8 mouse cellular contexts compared by ENCODE assay signal in the genomic region with DNA sequence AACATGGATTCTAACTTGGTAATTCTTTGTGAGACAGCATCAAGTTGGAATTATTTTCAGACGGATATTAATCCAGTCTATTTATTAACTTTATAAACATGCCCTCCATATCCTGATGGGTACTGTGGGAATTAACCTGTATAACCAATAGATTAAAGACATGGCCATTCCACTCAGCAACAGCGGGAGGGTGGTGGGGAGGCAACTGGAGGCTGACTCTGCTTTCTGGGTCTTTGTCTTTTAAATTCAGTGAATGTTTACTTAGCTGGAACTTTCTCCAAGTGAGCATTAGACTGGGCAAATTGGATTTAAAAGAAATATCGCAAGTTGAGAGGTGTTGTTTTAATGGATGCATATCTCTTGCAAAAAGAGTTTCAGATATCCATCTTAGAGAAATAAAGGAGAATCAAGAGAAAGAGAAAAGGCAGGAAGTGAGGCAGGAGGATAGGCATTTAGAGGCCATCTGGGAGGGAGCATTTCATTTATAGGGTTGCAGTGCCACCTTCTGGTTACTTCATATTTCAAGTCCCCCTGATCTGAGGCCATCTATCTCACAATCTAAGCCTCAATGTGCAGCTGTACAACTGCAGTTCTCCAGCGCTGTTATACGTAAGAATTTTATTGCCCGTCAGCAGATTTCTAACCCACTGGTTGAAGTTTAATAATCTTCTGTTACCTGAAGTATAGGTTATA.
A peak's percentile ranks its signal among the peaks of the same experiment; 100 is the strongest.
DNase-seq lines count a peak whose midpoint lies in the region; ATAC-seq and TF ChIP-seq lines count a peak whose summit lies in the region.

No protein-coding gene starts in this region.

- TF ChIP-seq CTCF in layer of hippocampus, adult 2 months (conservative IDR thresholded peaks at IDR 0.05), result peak; percentile 85

- H3K4me1 ChIP-seq in heart, embryonic 12.5 days (replicated peaks), result no peaks in the 10 kb centered on the region
- H3K4me1 ChIP-seq in embryonic facial prominence, embryonic 14.5 days (ENCODE audit: control insufficient read depth, insufficient read depth, low read length), result peaks cover 4% of the 10 kb centered on the region; the same call in 1 of the 2 replicates
- 0 out of 2 replicates have a peak, but pooled peaks cover 3% of the 10 kb centered on the region for H3K4me1 ChIP-seq in hindbrain, embryonic 12.5 days
- H3K4me1 ChIP-seq in stomach, embryonic 16.5 days (ENCODE audit: control insufficient read depth, insufficient read depth, low read length), result 0 out of 2 replicates have a peak, but pooled peaks cover 3% of the 10 kb centered on the region

- no peak overlapping the region for H3K4me3 ChIP-seq in heart, embryonic 12.5 days
- no peak overlapping the region for H3K4me3 ChIP-seq in embryonic facial prominence, embryonic 14.5 days (ENCODE audit: low read depth, low read length)
- no peak overlapping the region for H3K4me3 ChIP-seq in hindbrain, embryonic 12.5 days
- H3K4me3 ChIP-seq in layer of hippocampus, adult 2 months, result no peak overlapping the region
- no peak overlapping the region for H3K4me3 ChIP-seq in stomach, embryonic 16.5 days (replicated peaks; ENCODE audit: low read length)

- 24% methylated on average over 6 of the region's 6 CpGs for WGBS in heart, embryonic 12.5 days
- 13% methylated on average over 6 of the region's 6 CpGs for WGBS in embryonic facial prominence, embryonic 14.5 days
- WGBS in hindbrain, embryonic 12.5 days, result 15% methylated on average over 6 of the region's 6 CpGs
- 10% methylated on average over 6 of the region's 6 CpGs for WGBS in stomach, embryonic 16.5 days

- no peak overlapping the region for H3K27ac ChIP-seq in heart, embryonic 12.5 days (ENCODE audit: poor library complexity, severe bottlenecking)
- peak overlapping the region; percentile 29; the same call in 1 of the 2 replicates for H3K27ac ChIP-seq in embryonic facial prominence, embryonic 14.5 days (replicated peaks; ENCODE audit: low read depth, low read length)
- H3K27ac ChIP-seq in hindbrain, embryonic 12.5 days, result no peak overlapping the region
- H3K27ac ChIP-seq in layer of hippocampus, adult 2 months, result no peak overlapping the region
- no peak overlapping the region for H3K27ac ChIP-seq in stomach, embryonic 16.5 days (ENCODE audit: low read length)

- H3K9me3 ChIP-seq in heart, embryonic 12.5 days (replicated peaks), result no peaks in the 10 kb centered on the region
- H3K9me3 ChIP-seq in embryonic facial prominence, embryonic 14.5 days (ENCODE audit: control insufficient read depth, low read length), result no peaks in the 10 kb centered on the region
- no peaks in the 10 kb centered on the region for H3K9me3 ChIP-seq in hindbrain, embryonic 12.5 days (replicated peaks)
- H3K9me3 ChIP-seq in stomach, embryonic 16.5 days (replicated peaks; ENCODE audit: control insufficient read depth, low read length), result no peaks in the 10 kb centered on the region

- no peak overlapping the region for H3K9ac ChIP-seq in heart, embryonic 12.5 days
- no peak overlapping the region for H3K9ac ChIP-seq in embryonic facial prominence, embryonic 14.5 days (ENCODE audit: low read depth, low read length)
- H3K9ac ChIP-seq in hindbrain, embryonic 12.5 days, result no peak overlapping the region
- H3K9ac ChIP-seq in stomach, embryonic 16.5 days (ENCODE audit: low read length), result no peak overlapping the region

- H3K36me3 ChIP-seq in heart, embryonic 12.5 days, result no peaks in the 10 kb centered on the region
- H3K36me3 ChIP-seq in embryonic facial prominence, embryonic 14.5 days (ENCODE audit: control insufficient read depth, insufficient read depth, low read length), result no peaks in the 10 kb centered on the region
- H3K36me3 ChIP-seq in hindbrain, embryonic 12.5 days, result no peaks in the 10 kb centered on the region
- no peaks in the 10 kb centered on the region for H3K36me3 ChIP-seq in stomach, embryonic 16.5 days (ENCODE audit: control insufficient read depth, insufficient read depth, low read length)

- peak; percentile 86 for DNase-seq in heart, adult 11 months
- DNase-seq in adrenal gland, postnatal 10 days, result peak; percentile 66
- DNase-seq in embryonic facial prominence, embryonic 14.5 days (ENCODE audit: low spot score), result peak; percentile 91
- DNase-seq in layer of hippocampus, adult 2 months (ENCODE audit: low spot score in 2 of 2), result peak; percentile 68 to 70

- no peaks in the 10 kb centered on the region for H3K27me3 ChIP-seq in heart, embryonic 12.5 days (replicated peaks)
- no peaks in the 10 kb centered on the region for H3K27me3 ChIP-seq in embryonic facial prominence, embryonic 14.5 days (replicated peaks; ENCODE audit: control insufficient read depth, insufficient read depth, low read length)
- H3K27me3 ChIP-seq in hindbrain, embryonic 12.5 days, result no peaks in the 10 kb centered on the region; the same call in 1 of the 2 replicates
- H3K27me3 ChIP-seq in stomach, embryonic 16.5 days (ENCODE audit: control insufficient read depth, insufficient read depth, low read length), result no peaks in the 10 kb centered on the region

- ATAC-seq in heart, embryonic 12.5 days (ENCODE audit: insufficient number of reproducible peaks, low FRiP score), result no peak
- peak; percentile 93 for ATAC-seq in embryonic facial prominence, embryonic 14.5 days (ENCODE audit: low read depth)
- peak; percentile 78 for ATAC-seq in hindbrain, embryonic 12.5 days (ENCODE audit: low FRiP score)
- ATAC-seq in megakaryocyte, adult 5-6 weeks (ENCODE audit: poor library complexity, severe bottlenecking), result 0 out of 2 replicates have a peak, but pooled peaks have one; percentile 40
- peak; percentile 62; the same call in 1 of the 2 replicates for ATAC-seq in stomach, embryonic 16.5 days (ENCODE audit: insufficient read depth, low FRiP score)

- H3K4me2 ChIP-seq in heart, embryonic 12.5 days, result no peak overlapping the region
- no peak overlapping the region for H3K4me2 ChIP-seq in embryonic facial prominence, embryonic 14.5 days (ENCODE audit: low read depth, low read length)
- H3K4me2 ChIP-seq in hindbrain, embryonic 12.5 days (replicated peaks), result no peak overlapping the region
- no peak overlapping the region for H3K4me2 ChIP-seq in stomach, embryonic 16.5 days (ENCODE audit: low read depth, low read length)
